Mouse (Mus musculus) liver, adult 2 months (tissue): ENCODE measurements at regions not wholly inside any gene's neighbourhood (a gene's known extent, or its start where the extent isn't known, plus 50 kb on each side); places are given as distances from the start of the nearest gene placed in this dataset.

ENCODE experiments used
- CTCF ChIP-seq: fragments of 200-500 bp; IDR thresholded peaks from 2 replicates; pipeline ENCODE4 v1.5.1; 2011; ENCODE audit warnings: low read depth, low read length, control low read depth
- POLR2A ChIP-seq: fragments of 200-500 bp; IDR thresholded peaks from 2 replicates; pipeline ENCODE4 v1.6.1; 2011; ENCODE audit warnings: low read length, control low read depth; ENCODE audit not compliant: insufficient read depth; ENCODE audit errors: extremely low read depth

- TF ChIP-seq POLR2A (no peak), CTCF (no peak)
These were observed 187.8 kb upstream of the Tle4 start for GRCm38 (mm10) chr19:14785661-14786060.
